Mouse (Mus musculus) E14TG2a.4 (cell line): ENCODE measurements around the gene Calcoco1.

Experiments used
- CTCF ChIP-seq: conservative IDR thresholded peaks from 2 replicates; pipeline ENCODE4 v1.5.1; 2014; ENCODE audit warnings: low read length
- NANOG ChIP-seq: IDR thresholded peaks from 2 replicates; pipeline ENCODE4 v1.6.1; 2014; ENCODE audit warnings: borderline replicate concordance, low read length, mixed read lengths
- POU5F1 ChIP-seq: IDR thresholded peaks from 2 replicates; pipeline ENCODE4 v1.6.1; 2014; ENCODE audit warnings: low read length, borderline replicate concordance

DNA sequence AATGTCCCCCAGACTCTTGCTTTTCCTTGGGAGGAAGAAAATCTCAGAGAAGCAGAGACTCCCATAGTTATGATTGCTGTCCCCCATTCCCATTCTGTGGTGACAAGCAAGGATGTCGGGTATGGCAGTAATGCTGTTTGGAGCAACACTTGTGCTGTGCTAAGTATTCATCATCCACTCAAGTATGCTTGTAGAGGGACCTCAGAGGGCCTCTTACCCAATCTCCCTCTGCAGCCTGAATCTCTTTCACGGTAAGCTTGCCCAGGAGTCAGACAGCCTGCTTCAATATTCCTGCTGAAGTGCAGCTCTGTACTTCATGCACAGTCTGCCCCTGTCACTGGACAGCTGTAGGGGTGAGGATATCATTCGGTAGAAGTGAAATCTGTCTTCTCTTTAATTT is 25.1 kb downstream of the Calcoco1 start:
- TF ChIP-seq CTCF (no peak), NANOG (no peak), POU5F1 (no peak)
